Mouse (Mus musculus): Measurements from ENCODE around the gene Grk3.

The Grk3 gene

DNA sequence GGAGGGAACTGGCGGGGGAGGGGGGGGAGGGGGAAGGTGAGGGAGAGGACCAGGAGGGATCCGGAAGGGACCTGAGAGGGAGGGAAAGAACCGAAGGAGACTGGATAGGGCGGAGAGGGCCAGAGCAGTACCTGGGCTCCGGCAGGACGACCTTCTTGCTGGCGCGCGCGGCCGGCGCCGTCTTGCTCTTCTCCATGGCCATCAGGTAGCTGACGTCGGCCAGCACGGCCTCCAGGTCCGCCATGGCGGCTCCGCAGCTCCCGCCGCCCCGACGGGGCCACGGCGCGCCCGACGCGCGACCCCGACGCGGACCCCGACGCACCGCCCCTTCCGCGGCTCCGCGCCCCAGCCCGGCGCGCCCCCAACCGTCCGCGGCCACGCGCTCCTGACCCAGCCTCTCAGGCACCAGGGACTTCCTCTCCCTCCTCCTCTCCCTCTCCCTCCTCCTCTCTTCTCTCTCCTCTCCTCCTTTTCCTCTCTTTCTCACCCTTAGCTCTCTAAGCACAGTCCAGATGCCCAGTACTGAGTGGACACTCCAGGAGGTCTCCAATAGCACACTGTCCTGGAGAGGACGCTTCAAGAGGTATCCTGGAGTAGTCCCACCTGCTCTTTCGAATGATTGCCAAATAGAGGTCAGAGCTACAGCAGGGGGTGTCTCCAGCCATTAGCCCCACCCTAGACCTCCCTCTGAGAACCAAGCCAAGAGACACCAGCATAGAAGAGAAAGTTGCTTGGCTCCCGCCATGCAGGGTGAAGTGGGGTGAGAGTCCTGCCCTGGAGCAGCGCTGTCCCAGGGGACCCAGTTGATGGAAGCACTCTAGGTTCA lies at the start of gene Grk3:
Grk3 (minus strand) TSS at position 556 of the 826 bp plus-strand sequence.
- peak; percentile 85 for DNase-seq

DNA sequence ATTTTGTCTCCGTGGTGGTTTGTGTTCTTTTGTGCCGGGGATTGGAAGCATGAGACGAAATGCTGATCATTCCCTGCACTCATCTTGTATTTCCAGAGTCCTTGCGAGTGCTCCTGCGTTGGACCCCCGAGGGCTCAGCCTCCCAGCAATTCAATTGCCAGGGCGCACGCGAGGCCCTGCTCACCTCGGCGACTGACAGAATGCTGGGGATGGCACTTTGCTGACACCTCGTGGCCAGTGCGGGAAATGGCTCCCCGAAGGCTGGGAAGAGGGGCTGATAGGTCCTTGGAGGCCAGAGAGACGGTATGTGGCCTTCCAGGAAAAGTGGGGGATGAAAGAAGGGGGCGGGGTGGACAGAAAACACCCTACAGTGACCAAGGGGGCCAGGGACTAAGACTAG lies 38.7 kb upstream of the Grk3 start:
- DNase-seq = peak; percentile 84

DNA sequence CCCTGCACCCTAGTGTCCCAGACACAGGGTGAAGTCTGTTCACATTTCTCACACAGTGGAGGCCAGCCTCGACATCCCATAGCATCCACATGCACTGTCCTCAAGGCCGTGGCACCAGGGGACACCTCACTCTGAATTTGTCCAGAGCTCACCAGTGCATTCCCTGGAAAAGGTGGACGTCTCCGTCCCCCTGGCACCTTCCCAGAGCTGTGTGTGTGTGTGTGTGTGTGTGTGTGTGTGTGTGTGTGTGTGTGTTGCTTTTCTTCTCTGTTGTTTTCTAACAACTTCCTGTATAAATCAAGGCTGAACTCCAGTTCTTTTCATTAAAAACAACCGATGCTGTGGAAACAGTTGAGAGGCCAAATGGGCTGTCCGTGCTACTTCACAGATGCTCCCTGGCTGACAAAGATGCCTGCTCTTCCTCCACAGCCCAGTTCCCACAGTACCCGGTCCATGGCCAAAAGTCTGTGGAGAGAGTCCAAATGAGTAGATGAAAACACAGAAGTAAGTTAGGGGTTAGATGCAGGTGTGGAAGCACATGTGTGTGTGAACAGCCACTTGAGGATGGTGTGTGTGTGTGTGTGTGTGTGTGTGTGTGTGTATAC lies 35.1 kb upstream of the Grk3 start:
- DNase-seq = no peak

DNA sequence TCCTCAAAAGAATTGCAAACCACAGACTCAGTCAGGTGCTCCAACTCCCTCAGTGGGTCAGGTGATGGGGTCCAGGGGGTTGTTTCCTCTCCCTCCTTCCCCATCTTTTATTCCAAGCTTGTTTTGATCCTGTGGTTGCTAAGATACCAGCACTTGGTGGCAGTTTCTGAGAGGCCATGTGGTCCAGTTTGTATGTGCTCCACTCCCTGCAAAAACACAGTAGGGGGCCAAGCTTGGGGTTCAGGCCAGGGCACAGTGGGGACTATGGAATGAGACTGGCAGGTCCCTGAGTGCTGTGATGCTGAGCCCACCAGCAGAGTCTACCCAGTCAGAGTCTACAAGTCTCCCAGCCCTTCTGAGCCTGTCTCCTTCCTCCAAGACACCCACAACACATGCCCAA lies 34.3 kb upstream of the Grk3 start:
- DNase-seq = no peak

DNA sequence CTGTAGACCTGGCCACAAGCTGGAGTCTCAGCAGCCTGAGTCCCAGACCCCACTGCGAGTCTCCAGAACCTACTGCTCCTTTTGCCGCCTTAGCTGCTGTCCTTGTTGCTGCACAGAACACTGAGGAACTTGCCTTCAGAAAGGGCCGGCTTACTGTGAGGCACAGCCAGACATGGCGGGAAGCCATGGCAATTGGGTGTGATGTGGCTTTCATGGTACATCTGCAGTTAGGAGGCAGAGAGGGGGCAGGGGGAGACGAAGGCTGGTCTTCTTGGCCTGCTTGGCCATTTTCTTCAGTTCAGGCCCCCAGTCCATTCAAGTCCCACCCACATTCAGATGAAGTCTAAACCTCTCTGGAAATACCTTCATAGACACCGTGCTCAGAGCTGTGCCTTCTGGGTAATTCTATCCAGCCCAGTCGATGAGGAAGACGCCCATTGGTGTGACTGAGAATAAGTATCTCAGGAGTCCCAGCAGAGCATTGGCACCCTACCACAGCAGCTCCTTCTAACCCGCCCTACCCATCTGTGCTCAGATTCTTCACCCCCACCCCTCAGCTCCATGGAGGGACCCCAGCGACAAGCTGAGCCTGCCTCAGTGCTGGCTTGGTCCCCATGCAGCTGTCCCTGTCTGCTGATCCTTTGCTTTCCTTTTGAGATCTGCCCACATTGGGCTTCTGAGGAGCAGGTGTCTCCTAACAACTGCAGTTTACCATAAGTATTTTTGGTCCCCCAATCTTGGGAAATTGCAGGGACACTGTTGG lies 30.1 kb upstream of the Grk3 start:
- DNase-seq = no peak

DNA sequence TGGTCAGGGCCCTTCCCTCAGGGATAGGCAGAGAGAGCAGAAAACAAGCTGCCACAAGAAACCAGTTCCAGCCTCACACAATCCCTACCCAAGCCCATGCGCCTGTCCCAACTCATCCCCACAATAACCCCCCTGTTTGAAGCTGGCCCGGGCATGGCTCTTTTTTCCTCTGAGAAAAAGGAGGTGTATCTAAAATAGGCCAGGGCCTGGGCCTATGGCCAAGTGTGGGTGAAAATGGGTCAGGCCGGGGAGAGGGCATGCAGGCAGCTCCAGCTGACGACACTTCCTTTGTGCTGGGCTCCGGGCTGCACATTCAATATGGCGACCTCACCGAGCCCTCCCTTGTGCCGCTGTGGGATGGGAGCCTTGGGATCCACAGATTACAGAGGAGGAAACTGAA lies 27.9 kb upstream of the Grk3 start:
- DNase-seq = no peak

DNA sequence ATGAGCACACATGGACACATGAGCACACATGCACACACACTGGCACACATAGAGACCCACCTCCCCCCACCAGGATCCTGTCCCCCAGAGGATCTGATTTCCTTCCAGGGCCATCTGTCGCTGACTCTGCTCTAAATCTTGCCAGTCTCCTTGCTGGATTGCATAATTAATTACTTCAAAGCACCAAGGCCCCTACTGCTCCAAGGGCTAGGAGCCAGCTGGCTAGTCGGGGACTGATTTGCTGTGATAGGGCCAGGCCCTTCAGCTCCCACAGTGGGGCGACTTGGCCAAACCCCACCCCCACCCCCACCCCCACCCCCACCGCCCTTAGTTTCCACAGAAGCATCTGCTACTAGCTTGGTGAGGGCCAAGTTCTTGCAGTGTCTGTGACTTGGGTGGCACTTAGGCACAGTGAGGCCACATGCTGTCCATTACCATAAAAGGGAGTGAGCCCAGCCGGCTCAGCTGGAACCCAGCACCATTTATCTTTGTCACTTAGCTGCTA lies 26.0 kb upstream of the Grk3 start:
- DNase-seq = peak; percentile 68

DNA sequence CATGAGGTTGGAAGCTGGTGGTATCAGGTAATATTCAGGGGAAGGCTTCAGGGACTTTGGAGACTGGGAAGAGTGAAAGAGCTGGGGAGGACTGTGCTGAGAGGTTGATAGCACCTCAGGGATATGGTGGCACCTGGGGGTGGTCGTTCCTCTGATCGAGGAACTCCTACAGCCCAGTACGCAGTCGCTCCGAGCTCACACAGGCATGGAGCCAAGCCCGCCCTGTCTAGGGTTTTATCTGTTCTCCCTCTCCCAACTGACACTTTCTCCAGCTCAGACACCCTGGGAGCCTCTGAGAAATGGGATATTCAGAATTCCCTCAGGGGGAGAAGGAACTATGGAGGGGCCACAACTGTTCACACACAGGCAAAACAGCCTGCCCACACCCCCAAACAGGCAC lies 25.2 kb upstream of the Grk3 start:
- DNase-seq = no peak

DNA sequence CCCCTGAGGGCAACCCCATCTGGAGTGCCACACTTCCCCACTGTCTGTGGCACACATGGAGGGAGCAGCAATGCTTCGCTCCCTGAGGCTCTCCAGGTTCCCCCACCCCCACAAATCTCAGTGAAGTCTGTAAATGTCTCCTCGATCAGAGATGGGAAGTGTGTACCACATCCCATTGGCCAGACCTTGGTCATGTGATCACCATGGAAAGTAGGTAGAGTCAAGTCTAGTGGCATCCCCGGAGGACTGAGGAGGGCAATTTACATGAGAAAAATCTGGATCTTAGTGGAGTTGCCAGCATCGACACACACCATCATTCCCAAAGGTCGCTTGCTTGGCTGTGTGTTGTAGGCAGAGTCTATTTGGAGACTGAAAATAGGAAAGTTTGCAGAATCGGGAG lies 23.0 kb upstream of the Grk3 start:
- no peak for DNase-seq

DNA sequence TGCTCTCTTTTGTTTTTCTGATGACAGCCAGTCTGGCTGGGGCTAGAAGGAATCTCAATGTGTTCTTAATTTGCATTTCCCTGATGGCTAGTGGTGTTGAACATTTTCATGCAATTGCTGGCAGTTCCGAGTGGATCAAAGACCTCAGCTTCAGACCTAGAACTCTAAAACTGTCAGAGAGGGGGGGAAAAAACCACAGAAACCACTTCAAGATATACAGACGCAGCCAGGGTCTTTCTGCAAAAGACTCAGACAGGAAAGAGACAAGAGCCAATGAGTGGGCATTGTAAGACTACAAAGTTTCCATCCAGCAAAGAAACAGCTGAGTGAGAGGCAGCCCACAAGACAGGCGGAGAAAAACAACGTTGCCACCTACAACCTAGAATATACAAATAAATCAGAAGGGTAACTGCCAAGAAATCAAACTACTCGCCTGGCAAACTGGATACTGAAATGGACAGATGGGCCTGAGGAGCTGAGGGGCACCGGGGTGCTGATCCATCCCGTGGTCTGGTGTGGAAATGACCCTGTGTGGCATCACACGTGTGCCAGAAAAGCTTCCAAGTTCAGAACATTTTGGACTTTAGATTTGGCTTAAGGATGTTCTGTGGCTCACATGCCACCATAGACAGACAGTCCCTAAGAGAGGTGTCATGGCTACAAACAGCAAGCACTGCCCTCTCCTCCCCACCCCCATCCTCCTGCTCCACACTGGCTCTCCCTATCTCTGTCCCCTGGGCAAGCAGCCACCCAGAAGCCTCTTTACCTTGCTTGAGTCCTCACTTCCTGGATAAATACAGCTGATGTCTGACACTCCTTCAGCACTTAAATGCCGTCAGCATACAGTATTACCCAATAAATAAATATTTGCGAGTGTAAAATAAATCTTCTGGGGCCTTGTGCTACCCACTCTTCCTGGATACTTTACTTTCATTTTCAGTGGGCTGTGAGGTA lies 19.8 kb upstream of the Grk3 start:
- no peak for DNase-seq

DNA sequence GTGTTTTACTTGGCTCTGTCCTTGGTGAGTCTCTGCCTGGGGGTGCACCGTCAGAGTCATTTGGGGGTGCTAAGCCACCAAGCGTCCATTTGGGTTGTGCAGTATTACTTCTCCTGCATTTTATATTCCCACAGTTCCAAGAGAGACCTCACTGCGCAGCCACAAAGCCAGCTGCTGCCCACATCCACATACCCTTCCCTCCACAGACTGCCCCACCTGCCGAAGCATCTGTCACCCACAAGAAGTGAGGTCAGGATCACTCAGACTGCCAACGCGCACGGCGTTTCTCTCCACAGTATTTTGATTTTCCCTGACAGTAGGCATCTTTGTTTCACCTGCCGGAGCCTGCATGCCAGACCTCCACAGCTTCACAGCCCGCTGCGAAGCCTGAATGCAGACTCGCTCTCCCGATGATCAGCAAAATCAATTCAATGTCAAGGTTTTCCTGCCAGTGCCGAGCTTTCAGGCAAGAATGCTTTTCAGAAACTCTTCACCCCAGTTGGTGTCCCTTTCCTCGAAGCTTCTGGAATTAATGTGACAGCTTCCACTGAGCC lies 15.7 kb upstream of the Grk3 start:
- no peak for DNase-seq

DNA sequence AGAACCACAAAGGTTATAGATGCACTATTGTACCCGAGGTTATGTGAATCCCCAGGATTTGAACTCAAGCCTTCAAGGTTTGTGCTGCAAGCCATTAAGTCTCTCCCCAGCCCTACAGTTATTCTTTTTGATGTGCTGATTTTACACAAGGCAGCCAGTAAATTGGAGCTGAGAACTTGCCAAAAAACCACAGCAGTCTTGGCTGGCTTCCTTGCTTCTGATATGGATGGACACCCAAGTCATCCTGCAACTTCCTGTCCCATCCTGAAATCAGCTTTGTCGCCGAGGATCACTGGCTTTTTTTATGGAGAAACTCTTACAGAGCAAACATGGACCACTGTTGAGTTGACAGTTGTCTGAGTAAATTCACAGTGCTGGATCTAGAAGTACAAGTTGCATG lies 14.5 kb upstream of the Grk3 start:
- no peak for DNase-seq

DNA sequence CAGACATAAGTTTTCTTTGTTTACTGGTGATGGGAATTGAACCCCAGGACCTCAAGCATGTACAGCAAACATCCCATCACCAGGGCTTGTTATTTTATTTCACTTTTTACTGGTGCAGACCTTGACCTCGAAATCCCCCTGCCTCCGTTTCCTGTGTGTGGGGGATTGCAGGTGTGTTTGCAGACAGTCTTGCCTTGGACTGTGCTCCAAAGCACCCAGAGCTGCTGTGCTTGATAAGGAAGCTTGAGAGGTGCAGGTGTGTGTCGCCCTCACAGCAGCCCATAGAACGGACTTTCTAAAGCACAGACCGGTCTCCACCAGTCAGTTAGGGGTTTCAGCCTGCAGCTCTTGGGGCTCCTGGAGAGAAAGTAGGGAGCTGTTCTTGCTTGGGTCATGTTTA lies 11.1 kb upstream of the Grk3 start:
- DNase-seq = no peak

DNA sequence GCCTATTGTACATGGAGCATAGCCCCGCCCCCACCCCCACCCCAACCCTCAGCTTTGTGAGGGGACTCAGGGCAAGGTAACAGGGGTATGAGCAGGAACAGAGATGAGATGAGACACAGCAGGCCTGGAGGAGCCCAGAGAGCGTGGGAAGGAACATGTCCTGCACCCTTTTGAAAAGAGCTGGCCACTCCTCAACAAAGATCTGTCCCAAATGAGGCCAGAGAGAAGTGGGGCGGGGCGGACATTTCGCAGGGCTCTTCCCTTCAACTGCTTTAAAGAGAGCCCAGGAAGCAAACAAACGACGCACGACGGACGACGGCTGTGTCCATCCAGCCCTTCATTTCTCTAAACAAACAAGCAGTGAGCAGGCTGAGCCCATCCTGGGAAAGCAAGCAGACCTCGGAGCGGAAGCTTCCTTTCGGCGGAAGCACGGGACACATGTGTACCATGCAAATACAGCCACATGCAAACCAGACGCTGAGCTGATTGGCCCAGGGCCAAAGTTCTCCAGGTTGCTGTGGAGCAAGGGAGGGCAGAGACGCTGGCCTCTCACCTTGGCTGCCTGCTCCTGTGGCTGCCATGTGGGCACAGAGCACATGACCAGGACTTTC lies 8.7 kb upstream of the Grk3 start:
- peak; percentile 59 for DNase-seq

DNA sequence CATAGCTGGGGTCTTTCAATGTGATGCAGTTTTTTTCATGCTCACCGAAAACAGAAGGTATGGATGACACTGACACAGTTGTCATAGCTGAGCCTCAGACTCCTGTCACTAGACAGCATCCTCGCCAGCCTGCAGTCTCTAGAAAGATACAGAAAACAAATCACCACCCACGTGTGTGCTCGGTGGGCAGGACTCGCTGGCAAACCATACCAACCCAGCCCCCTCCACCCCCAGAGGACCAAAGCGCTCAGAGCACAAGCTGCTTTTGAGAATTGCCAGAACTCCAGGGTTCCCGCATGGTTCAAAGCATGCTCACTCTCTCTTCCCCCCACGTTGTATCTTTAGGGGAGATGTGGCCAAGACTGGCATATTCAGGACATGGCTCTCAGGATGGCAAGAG lies 2.6 kb upstream of the Grk3 start:
- DNase-seq = no peak

DNA sequence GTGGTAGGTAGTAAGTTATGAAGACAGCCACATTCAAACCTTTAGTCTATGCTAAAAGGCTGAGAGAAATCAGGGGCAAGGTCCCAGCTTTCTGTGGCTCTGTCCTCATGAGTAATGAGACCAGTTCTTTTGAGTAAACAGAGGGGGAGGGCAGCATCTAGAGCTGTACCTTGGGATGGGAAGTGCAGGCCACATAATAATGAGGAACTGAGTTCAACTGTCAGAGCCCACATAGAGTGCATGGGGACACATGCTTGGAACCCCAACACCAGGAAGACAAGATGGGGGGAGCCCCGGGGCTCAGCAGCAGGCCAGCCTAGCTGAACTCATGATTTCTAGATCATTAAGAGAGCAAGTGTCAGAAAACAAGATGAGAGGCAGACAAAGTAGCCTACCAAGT lies 1.4 kb upstream of the Grk3 start:
- no peak for DNase-seq

DNA sequence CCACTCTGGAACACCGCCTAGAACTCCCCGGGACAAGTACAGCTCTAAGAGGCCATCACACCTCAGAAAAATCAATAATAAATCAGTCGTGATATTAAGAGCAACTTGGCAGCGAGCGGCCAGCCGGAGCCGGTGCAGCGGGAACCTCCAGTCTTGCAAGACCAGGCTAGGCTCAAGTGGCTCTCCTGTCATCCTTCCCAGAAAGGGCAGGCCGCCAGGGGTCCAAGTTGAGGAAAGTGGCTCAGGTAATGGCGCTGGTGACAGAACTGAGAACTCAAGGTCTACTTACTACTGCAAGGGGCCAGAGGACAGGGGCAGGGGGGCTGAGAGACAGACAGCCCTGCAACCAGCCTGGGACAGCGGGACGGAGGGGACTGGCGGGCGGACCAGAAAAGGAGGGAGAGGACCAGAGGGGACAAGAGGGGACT lies 769 bp downstream of the Grk3 start:
- peak; percentile 56 for DNase-seq

DNA sequence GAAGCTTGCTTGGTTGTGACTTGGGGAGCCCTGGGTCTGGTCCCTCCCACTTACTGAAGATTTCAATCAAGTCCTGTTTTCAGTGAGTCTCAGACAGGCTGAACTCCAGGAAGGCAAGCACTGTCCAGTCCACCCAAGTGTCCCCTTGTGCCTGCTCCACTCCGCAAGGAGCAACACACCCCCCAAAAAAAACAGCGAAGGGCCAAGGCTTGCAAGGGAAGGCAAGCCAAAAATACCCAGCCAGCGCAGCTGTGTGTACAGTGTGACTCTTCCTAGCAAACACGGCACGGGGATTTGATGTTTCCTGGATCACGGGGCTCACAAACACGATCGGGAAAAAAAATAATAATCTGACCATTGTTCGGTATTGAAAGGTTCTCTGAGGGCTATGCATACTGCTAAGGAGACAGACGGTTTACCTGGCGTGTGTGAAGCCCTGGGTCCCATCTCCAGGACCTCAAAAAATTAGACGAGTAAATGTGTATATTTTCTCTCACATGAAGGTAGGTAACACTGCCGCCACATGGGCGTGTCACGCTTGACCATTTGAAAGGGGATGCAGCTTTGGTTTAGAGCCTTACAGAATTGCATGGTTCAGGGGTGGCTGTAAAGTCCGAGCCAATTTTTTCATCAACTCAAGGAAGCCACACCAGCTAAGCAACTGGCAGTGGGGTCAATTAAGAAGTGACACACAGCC lies 1.3 kb downstream of the Grk3 start:
- DNase-seq = no peak

DNA sequence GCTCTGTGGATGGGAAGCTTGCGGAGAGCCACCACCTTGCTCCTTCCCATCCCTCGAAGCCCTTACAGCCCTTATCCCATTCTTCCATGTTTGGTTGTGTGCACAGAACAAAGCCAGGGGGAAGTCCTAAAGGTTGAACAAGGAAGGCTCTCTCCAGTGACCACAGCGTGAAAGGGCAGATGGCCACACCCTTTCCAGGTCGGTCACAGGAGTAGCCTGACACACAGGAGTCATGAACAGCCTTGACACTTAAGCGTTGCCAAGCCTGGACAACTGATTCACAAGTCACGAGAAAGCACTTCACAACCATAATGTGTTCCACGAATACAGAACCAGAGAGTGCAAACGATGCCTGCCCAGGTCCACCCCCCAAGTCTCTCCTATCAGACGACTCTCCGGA lies 3.7 kb downstream of the Grk3 start:
- DNase-seq = no peak

DNA sequence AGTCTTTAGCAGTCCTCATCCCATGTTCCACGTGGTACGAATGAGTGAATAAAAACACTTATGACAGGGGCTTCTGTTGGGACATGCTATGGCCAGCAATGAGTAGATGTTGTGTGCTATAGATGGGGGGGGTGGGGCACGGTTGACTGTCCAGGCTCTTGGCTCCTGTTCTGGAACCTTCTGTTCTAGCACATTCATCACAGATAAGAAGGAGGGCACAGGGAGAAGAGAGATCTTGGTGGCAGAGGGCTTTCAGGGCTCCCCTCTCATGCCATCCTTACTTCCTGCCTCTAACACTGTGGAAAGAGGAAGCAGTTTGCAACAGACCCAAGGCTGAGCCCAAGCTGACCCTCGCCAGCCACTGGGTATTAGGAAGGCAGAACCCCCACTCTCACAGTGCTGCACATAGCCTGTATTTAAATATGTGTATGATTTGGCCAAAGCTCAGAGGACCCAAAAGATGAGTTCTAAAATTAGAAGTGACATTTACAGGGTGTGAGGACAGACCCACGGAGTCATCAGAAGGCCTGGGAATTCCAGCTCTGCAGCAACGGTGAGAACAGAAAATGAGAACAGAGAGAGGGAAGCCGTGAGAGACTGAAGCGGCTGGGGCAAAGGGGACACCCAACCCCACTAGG lies 6.3 kb downstream of the Grk3 start:
- no peak for DNase-seq

DNA sequence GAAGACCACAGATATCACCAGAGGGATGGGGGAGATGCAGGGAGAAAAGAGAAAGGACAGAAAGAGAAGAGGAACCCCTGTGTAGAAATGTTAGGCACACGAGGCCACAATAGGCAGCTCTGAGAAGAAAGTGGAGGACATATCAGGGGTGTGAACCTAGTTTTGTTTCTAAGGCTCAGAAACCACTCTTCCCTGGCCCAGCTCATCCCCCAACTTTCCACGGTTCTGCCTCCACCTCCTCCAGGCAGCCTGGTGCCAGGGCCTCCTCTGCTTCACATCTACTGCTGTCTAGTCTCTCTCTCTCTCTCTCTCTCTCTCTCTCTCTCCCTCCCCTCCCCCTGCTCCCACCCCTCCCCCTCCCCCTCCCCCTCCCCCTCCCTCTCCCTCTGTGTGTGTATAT lies 7.1 kb downstream of the Grk3 start:
- DNase-seq = no peak
